8 mouse cellular contexts compared by ENCODE assay signal in the genomic region with DNA sequence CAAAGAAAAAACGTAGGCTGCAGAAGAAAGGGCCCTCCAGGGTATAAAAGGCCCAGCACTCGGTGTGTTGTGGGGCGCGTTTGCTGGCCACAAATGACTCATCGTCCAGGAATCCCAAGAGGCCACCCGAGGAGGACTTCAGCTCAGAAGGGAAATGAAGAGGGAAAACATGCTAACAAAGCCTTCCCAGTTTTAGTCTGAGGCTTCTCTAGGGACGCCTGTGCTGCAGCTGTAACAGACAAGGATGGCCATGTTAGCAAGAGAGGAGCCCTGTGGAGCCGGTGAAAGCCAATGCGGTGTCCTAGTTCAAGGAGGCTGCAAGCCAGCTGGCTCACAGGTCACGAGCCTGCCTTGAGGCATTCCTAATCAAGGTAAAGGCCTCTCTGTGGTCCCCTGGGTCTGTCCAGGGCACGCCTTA. TPM values are rescaled to one million over a fixed set of nuclear protein-coding genes. Genes with fewer than 3 reads are reported as not detected.
DNase-seq lines count a peak whose midpoint lies in the region; ATAC-seq and TF ChIP-seq lines count a peak whose summit lies in the region.

No protein-coding gene starts in this region.

- H3K27me3 ChIP-seq in spleen, adult 2 months (ENCODE audit: control insufficient read depth, insufficient read depth, low read length): no peaks in the 10 kb centered on the region
- H3K27me3 ChIP-seq in embryonic facial prominence, embryonic 11.5 days (ENCODE audit: control insufficient read depth, insufficient read depth, low read length): no peaks in the 10 kb centered on the region
- H3K27me3 ChIP-seq in heart, embryonic 10.5 days (ENCODE audit: insufficient read depth, poor library complexity, severe bottlenecking): no peaks in the 10 kb centered on the region

- H3K4me2 ChIP-seq in embryonic facial prominence, embryonic 11.5 days (ENCODE audit: low read depth, low read length): no peak overlapping the region; the same call in 1 of the 2 replicates

- H3K4me1 ChIP-seq in spleen, adult 2 months (ENCODE audit: control insufficient read depth, insufficient read depth, insufficient read length): no peaks in the 10 kb centered on the region
- peaks cover 3% of the 10 kb centered on the region for H3K4me1 ChIP-seq in embryonic facial prominence, embryonic 11.5 days (ENCODE audit: control insufficient read depth, insufficient read depth, low read length)
- peaks cover 37% of the 10 kb centered on the region for H3K4me1 ChIP-seq in heart, embryonic 10.5 days

- no peak for DNase-seq in spleen, adult 2 months (ENCODE audit: low read depth in 1 of 2, low spot score in 2 of 2)
- DNase-seq in spleen, postnatal 14 days (ENCODE audit: low spot score in 2 of 2): no peak
- peak; percentile 71 for DNase-seq in embryonic facial prominence, embryonic 11.5 days (ENCODE audit: low spot score)
- peak; percentile 84 for DNase-seq in heart, embryonic 10.5 days (ENCODE audit: low spot score)
- peak; percentile 36 for DNase-seq in kidney, adult 9 months
- peak; percentile 82 for DNase-seq in lung, postnatal 36 days
- peak; percentile 11 for DNase-seq in right cerebral cortex, postnatal 4 days
- DNase-seq in B cell, adult 2 months: no peak

- H3K9me3 ChIP-seq in embryonic facial prominence, embryonic 11.5 days (replicated peaks; ENCODE audit: control insufficient read depth, low read length): no peaks in the 10 kb centered on the region
- H3K9me3 ChIP-seq in heart, embryonic 10.5 days: no peaks in the 10 kb centered on the region

- TF ChIP-seq CTCF in spleen, adult 2 months (IDR thresholded peaks at IDR 0.05; ENCODE audit: extremely low read depth, insufficient read depth, insufficient read length, insufficient replicate concordance): no peak

- peak overlapping the region; percentile 13; the same call in 1 of the 2 replicates for H3K9ac ChIP-seq in embryonic facial prominence, embryonic 11.5 days (replicated peaks; ENCODE audit: low read length)

- no peaks in the 10 kb centered on the region for H3K36me3 ChIP-seq in spleen, adult 2 months (ENCODE audit: control insufficient read depth, insufficient read depth, low read length)
- H3K36me3 ChIP-seq in embryonic facial prominence, embryonic 11.5 days (replicated peaks; ENCODE audit: control insufficient read depth, insufficient read depth, low read depth, low read length): no peaks in the 10 kb centered on the region
- H3K36me3 ChIP-seq in heart, embryonic 10.5 days: no peaks in the 10 kb centered on the region

- no peak overlapping the region for H3K4me3 ChIP-seq in spleen, adult 2 months (ENCODE audit: extremely low read depth, insufficient read depth, insufficient read length)
- no peak overlapping the region for H3K4me3 ChIP-seq in embryonic facial prominence, embryonic 11.5 days (ENCODE audit: low read depth, low read length)
- H3K4me3 ChIP-seq in heart, embryonic 10.5 days: peak overlapping the region; percentile 39

- 56% methylated on average over 11 of the region's 11 CpGs for WGBS in spleen, adult 2 months
- 3% methylated on average over 11 of the region's 11 CpGs for WGBS in embryonic facial prominence, embryonic 11.5 days
- WGBS in heart, embryonic 10.5 days: 4% methylated on average over 11 of the region's 11 CpGs

- peak overlapping the region; percentile 35; the same call in 1 of the 2 replicates for H3K27ac ChIP-seq in spleen, adult 2 months (ENCODE audit: insufficient read depth, low read length)
- peak overlapping the region; percentile 65; the same call in 1 of the 2 replicates for H3K27ac ChIP-seq in embryonic facial prominence, embryonic 11.5 days (replicated peaks; ENCODE audit: low read depth, low read length)
- peak overlapping the region; percentile 92 for H3K27ac ChIP-seq in heart, embryonic 10.5 days

- TF ChIP-seq POLR2A in spleen, adult 2 months (IDR thresholded peaks at IDR 0.05; ENCODE audit: low read depth, low read length): no peak

- peak; percentile 68 for ATAC-seq in embryonic facial prominence, embryonic 11.5 days (replicated peaks; ENCODE audit: insufficient number of reproducible peaks, low FRiP score, low TSS enrichment, low read depth)

RNA-seq across cellular contexts. Expression of gene 1810062G17Rik, which starts 6.0 kb away (rescaled TPM):
- 0.15 and 0.69 TPM in 2 replicates for polyA plus RNA-seq in spleen, adult 2 months (2012; rRNA removed)
- polyA plus RNA-seq in embryonic facial prominence, embryonic 11.5 days (2014; fragmentation: Nextera tagmentation; extraction: Ambion mirVana): 0.39 and 0.64 TPM in 2 replicates
- 0.90 and 0.93 TPM in 2 replicates for polyA plus RNA-seq in heart, embryonic 10.5 days (2016; fragmentation: Nextera tagmentation; extraction: Ambion mirVana)

RNA-seq across cellular contexts. Expression of gene Anxa5, which starts 6.1 kb away (rescaled TPM):
- polyA plus RNA-seq in spleen, adult 2 months (2012; rRNA removed): 187 and 239 TPM in 2 replicates
- 129 and 140 TPM in 2 replicates for polyA plus RNA-seq in embryonic facial prominence, embryonic 11.5 days (2014; fragmentation: Nextera tagmentation; extraction: Ambion mirVana)
- 293 and 360 TPM in 2 replicates for polyA plus RNA-seq in heart, embryonic 10.5 days (2016; fragmentation: Nextera tagmentation; extraction: Ambion mirVana)

RNA-seq across cellular contexts. Expression of gene Gm11549, which starts 39.8 kb away (rescaled TPM):
- polyA plus RNA-seq in spleen, adult 2 months (2012; rRNA removed): 0.04 TPM in 2 replicates
- polyA plus RNA-seq in embryonic facial prominence, embryonic 11.5 days (2014; fragmentation: Nextera tagmentation; extraction: Ambion mirVana): 0.10 and 0.26 TPM in 2 replicates
- polyA plus RNA-seq in heart, embryonic 10.5 days (2016; fragmentation: Nextera tagmentation; extraction: Ambion mirVana): not detected in 2 replicates

Comparison
In these comparisons a context has a peak if more than half of its experiments do, and no peak if none do; other contexts are left out.
1. DNase-seq: peak in embryonic facial prominence, embryonic 11.5 days (single experiment), heart, embryonic 10.5 days (single experiment), kidney, adult 9 months (single experiment), lung, postnatal 36 days (single experiment) and right cerebral cortex, postnatal 4 days (single experiment); none in spleen, adult 2 months (0 of 2), spleen, postnatal 14 days (0 of 2) and B cell, adult 2 months (0 of 2).
2. H3K27ac ChIP-seq: peak in every context shown above with its lines; median percentile 92 in heart, embryonic 10.5 days; 65 in embryonic facial prominence, embryonic 11.5 days; 35 in spleen, adult 2 months.